Mouse (Mus musculus) spleen, postnatal 10 days (tissue): ENCODE data around the gene Dennd1a.
A peak's percentile ranks its signal among the peaks of the same experiment; 100 is the strongest.

ENCODE experiments used
- DNase-seq, 2 experiments: peaks; one replicate each; pipeline ENCODE4 v3.0.0; 2021 to 2022; ENCODE audit warnings: low spot score in 2 of 2

Dennd1a gene

GRCm38 (mm10) chr2:38164326-38165035, 122.7 kb downstream of the Dennd1a start:
- peak in 1 of 2 experiments; percentile 28 for DNase-seq

- no peak for DNase-seq
Measured at GRCm38 (mm10) chr2:38162486-38162885, 124.7 kb downstream of the Dennd1a start.

GRCm38 (mm10) chr2:38161484-38161883, 125.7 kb downstream of the Dennd1a start:
- DNase-seq, result peak in 1 of 2 experiments; percentile 18

GRCm38 (mm10) chr2:38159736-38160135, 127.5 kb downstream of the Dennd1a start:
- DNase-seq, result no peak

- DNase-seq, result no peak
Measured at GRCm38 (mm10) chr2:38157002-38157401, 130.2 kb downstream of the Dennd1a start.

- no peak for DNase-seq
Measured at GRCm38 (mm10) chr2:38156001-38156400, 131.2 kb downstream of the Dennd1a start.

GRCm38 (mm10) chr2:38144831-38145230, 142.4 kb downstream of the Dennd1a start:
- DNase-seq, result no peak

GRCm38 (mm10) chr2:38144067-38144779, 143.0 kb downstream of the Dennd1a start:
- DNase-seq, result no peak

- no peak for DNase-seq
Measured at GRCm38 (mm10) chr2:38142905-38143304, 144.3 kb downstream of the Dennd1a start.

GRCm38 (mm10) chr2:38142210-38142609, 145.0 kb downstream of the Dennd1a start:
- no peak for DNase-seq

GRCm38 (mm10) chr2:38139536-38139935, 147.7 kb downstream of the Dennd1a start:
- no peak for DNase-seq

- DNase-seq, result no peak
Measured at GRCm38 (mm10) chr2:38137086-38137485, 150.1 kb downstream of the Dennd1a start.

GRCm38 (mm10) chr2:38135427-38135826, 151.8 kb downstream of the Dennd1a start:
- peak in 1 of 2 experiments; percentile 19 for DNase-seq

- no peak for DNase-seq
Measured at GRCm38 (mm10) chr2:38133036-38133825, 154.0 kb downstream of the Dennd1a start.

GRCm38 (mm10) chr2:38132233-38132822, 154.9 kb downstream of the Dennd1a start:
- no peak for DNase-seq

- DNase-seq, result no peak
Measured at GRCm38 (mm10) chr2:38131538-38131937, 155.7 kb downstream of the Dennd1a start.

GRCm38 (mm10) chr2:38129961-38130802, 157.0 kb downstream of the Dennd1a start:
- no peak for DNase-seq

GRCm38 (mm10) chr2:38126383-38126732, 160.8 kb downstream of the Dennd1a start:
- DNase-seq, result no peak

- no peak for DNase-seq
Measured at GRCm38 (mm10) chr2:38125671-38126382, 161.4 kb downstream of the Dennd1a start.

- no peak for DNase-seq
Measured at GRCm38 (mm10) chr2:38124727-38125126, 162.5 kb downstream of the Dennd1a start.
